Mouse (Mus musculus): ENCODE data around the gene Rap1gap. TPM values are rescaled to one million over a fixed set of nuclear protein-coding genes. Genes with fewer than 3 reads are reported as not detected.

The Rap1gap gene
- total and polyA plus RNA-seq, 3 experiments = 7.7 to 42.6 TPM; not detected in 1

DNA sequence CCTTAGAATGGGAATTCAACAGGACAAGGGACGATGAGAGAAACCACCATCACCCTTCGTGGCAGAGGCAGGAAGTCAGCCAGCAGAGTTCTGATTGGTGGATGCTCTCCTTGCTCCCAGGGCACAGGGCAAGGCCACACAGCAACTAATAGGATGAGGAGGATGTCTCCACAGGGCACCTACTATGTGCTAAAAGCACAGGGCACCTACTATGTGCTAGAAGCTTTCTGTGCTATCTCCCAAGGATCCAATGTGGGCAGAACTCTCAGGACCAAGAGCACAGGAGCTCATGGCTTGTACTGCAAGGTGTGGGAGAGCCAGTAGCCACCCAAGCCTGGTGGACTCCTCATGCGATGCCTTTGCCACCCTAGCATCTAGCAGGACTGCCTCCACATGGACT lies 107.2 kb downstream of the Rap1gap start:
- no peaks in the 10 kb centered on the region for H3K4me1 ChIP-seq (ENCODE audit: control insufficient read depth in 1 of 2, insufficient read depth in 2 of 2, low read length in 2 of 2)
- no peak overlapping the region for H3K9ac ChIP-seq (ENCODE audit: control insufficient read depth, low read depth, low read length, poor library complexity, severe bottlenecking)
- H3K27ac ChIP-seq (ENCODE audit: control insufficient read depth, low read depth, low read length) = no peak overlapping the region
- H3K27me3 ChIP-seq (ENCODE audit: control insufficient read depth in 1 of 2, insufficient read depth in 2 of 2, low read length in 2 of 2) = peaks cover 0 to 5% of the 10 kb centered on the region in 2 experiments; a peak in 2 of 4 replicates
- no peak for DNase-seq (ENCODE audit: low read depth, low spot score)
- H3K9me3 ChIP-seq (replicated peaks; ENCODE audit: insufficient read depth, low read length) = no peaks in the 10 kb centered on the region
- TF ChIP-seq POLR2AphosphoS5 (IDR thresholded peaks at IDR 0.05; ENCODE audit: borderline replicate concordance, low read depth, low read length) (no peak), ZKSCAN1 (IDR thresholded peaks at IDR 0.05; ENCODE audit: low read depth, low read length) (peak; percentile 90)
- H3K36me3 ChIP-seq (ENCODE audit: control insufficient read depth in 1 of 2, insufficient read depth in 2 of 2, low read length in 2 of 2) = no peaks in the 10 kb centered on the region
- no peak overlapping the region for H3K4me3 ChIP-seq (ENCODE audit: control insufficient read depth in 1 of 2, insufficient read depth in 1 of 2, low read depth in 2 of 2, low read length in 2 of 2)
- no peaks in the 10 kb centered on the region for H3K79me2 ChIP-seq (ENCODE audit: control insufficient read depth, insufficient read depth, low read length, poor library complexity)

DNA sequence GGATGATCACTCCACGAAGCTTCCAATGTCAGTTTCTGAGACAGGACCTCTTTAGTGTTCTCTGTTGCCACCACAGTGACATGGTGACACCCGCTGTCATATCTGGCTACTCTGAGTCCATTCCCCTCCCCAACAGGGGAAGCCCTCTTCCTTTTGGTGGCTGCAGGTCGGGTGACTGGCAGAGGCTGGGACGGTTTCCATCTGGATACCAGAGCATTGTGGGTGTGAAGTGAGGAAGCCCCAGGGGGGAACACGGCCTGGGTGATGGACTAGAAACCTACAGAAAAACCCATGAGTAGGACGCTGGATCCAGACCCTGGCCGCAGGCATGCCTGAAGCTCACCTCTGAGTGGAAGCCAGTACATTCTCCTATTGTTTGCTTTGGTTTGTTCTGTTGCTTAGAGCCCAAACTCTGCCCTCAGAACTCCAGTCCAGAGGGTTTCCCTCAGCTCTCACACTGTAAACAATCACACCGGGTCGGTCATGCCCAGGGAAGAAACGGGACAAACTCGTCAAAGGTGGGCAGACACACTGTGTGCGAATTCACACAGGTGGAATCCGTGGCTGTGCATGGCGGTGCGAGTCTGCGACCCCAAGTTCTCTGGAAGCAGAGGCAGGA lies 108.0 kb downstream of the Rap1gap start:
- H3K9me3 ChIP-seq (replicated peaks; ENCODE audit: insufficient read depth, low read length) = no peaks in the 10 kb centered on the region
- no peak overlapping the region for H3K9ac ChIP-seq (ENCODE audit: control insufficient read depth, low read depth, low read length, poor library complexity, severe bottlenecking)
- no peaks in the 10 kb centered on the region for H3K79me2 ChIP-seq (ENCODE audit: control insufficient read depth, insufficient read depth, low read length, poor library complexity)
- no peak for DNase-seq (ENCODE audit: low read depth, low spot score)
- no peak overlapping the region for H3K27ac ChIP-seq (ENCODE audit: control insufficient read depth, low read depth, low read length)
- H3K4me1 ChIP-seq (ENCODE audit: control insufficient read depth in 1 of 2, insufficient read depth in 2 of 2, low read length in 2 of 2) = no peaks in the 10 kb centered on the region
- H3K36me3 ChIP-seq (ENCODE audit: control insufficient read depth in 1 of 2, insufficient read depth in 2 of 2, low read length in 2 of 2) = no peaks in the 10 kb centered on the region
- TF ChIP-seq USF1 (IDR thresholded peaks at IDR 0.05; ENCODE audit: low read depth, low read length) = no peak
- TF ChIP-seq TCF12 (IDR thresholded peaks at IDR 0.05; ENCODE audit: low read depth, low read length) = no peak
- no peak for TF ChIP-seq SMC3 (IDR thresholded peaks at IDR 0.05; ENCODE audit: low read depth, low read length)
- H3K27me3 ChIP-seq (ENCODE audit: control insufficient read depth in 1 of 2, insufficient read depth in 2 of 2, low read length in 2 of 2) = peaks cover 0 to 5% of the 10 kb centered on the region in 2 experiments; a peak in 2 of 4 replicates
- no peak overlapping the region for H3K4me3 ChIP-seq (ENCODE audit: control insufficient read depth in 1 of 2, insufficient read depth in 1 of 2, low read depth in 2 of 2, low read length in 2 of 2)

DNA sequence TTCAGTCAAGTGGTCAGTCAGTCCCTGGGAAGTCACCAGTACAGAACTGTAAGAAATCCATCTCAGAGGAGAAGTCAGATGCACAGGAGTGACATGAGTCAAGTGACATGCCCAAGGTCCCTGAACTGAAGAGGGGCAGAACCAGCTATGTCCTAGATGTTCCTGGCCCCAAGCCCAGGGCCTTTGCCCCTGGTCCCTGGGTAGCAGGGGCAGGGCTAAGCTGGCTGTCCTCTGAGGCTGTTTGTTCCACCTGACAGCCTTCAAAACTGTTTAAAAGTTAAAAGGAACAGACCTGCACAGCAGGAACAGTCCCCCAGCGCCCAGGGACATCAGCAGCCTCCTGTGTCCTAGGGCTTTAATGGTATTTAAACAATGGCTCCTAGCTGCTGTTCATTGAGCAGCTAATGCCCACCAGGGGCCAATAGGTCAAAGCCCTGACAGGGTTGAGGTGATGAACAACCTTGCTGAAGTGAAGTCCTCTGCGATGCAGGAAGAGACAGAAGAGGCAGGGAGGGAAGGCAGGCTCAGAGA lies 108.9 kb downstream of the Rap1gap start:
- Histone ChIP-seq H3K4me3 (ENCODE audit: control insufficient read depth in 1 of 2, insufficient read depth in 1 of 2, low read depth in 2 of 2, low read length in 2 of 2) (no peak overlapping the region), H3K27me3 (ENCODE audit: control insufficient read depth in 1 of 2, insufficient read depth in 2 of 2, low read length in 2 of 2) (peaks cover 0 to 5% of the 10 kb centered on the region in 2 experiments; a peak in 2 of 4 replicates), H3K36me3 (ENCODE audit: control insufficient read depth in 1 of 2, insufficient read depth in 2 of 2, low read length in 2 of 2) (no peaks in the 10 kb centered on the region), H3K27ac (ENCODE audit: control insufficient read depth, low read depth, low read length) (no peak overlapping the region), H3K9ac (ENCODE audit: control insufficient read depth, low read depth, low read length, poor library complexity, severe bottlenecking) (no peak overlapping the region), H3K79me2 (ENCODE audit: control insufficient read depth, insufficient read depth, low read length, poor library complexity) (no peaks in the 10 kb centered on the region), H3K4me1 (ENCODE audit: control insufficient read depth in 1 of 2, insufficient read depth in 2 of 2, low read length in 2 of 2) (no peaks in the 10 kb centered on the region), H3K9me3 (replicated peaks; ENCODE audit: insufficient read depth, low read length) (no peaks in the 10 kb centered on the region)
- no peak for TF ChIP-seq MAFK (IDR thresholded peaks at IDR 0.05; ENCODE audit: borderline replicate concordance, low read depth, low read length)
- no peak for TF ChIP-seq CHD1 (IDR thresholded peaks at IDR 0.05; ENCODE audit: low read depth, low read length)
- no peak for TF ChIP-seq MYB (IDR thresholded peaks at IDR 0.05; ENCODE audit: low read depth, low read length)
- TF ChIP-seq TAL1 (IDR thresholded peaks at IDR 0.05; ENCODE audit: low read length) = no peak
- no peak for DNase-seq (ENCODE audit: low read depth, low spot score)

Data from MEL (cell line).